Mouse (Mus musculus) bone marrow macrophage, adult 2 months (primary cell): ENCODE measurements around the gene Syncrip. TPM values are rescaled to one million over a fixed set of nuclear protein-coding genes. Genes with fewer than 3 reads are reported as not detected.

Experiments used
- H3K27ac ChIP-seq: 2 replicates; pipeline ENCODE4 v1.5.1; 2012; ENCODE audit warnings: low read depth, low read length; ENCODE audit not compliant: insufficient read depth
- H3K4me1 ChIP-seq: 2 replicates; pipeline ENCODE4 v1.6.1; 2012; ENCODE audit warnings: low read length; ENCODE audit not compliant: control insufficient read depth, insufficient read depth
- H3K4me3 ChIP-seq: 2 replicates; pipeline ENCODE4 v1.5.1; 2012; ENCODE audit warnings: mild to moderate bottlenecking, low read length, moderate library complexity; ENCODE audit not compliant: insufficient read depth
- CTCF ChIP-seq: IDR thresholded peaks from 2 replicates; pipeline ENCODE4 v1.5.1; 2012; ENCODE audit warnings: low read depth, mild to moderate bottlenecking, low read length, moderate library complexity
- POLR2A ChIP-seq: IDR thresholded peaks from 2 replicates; pipeline ENCODE4 v1.6.1; 2012; ENCODE audit warnings: mild to moderate bottlenecking, low read depth, low read length, borderline replicate concordance
- polyA plus RNA-seq: library from polyadenylated mRNA; stranded (reverse); fragments of >200 nt; gene quantifications from 2 replicates; pipeline ENCODE4 v1.2.4, GENCODE M21; 2012; ENCODE audit not compliant: missing spikeins, insufficient read depth, insufficient read length

The Syncrip gene
- polyA plus RNA-seq, 1 experiment = 105 TPM

GRCm38 (mm10) chr9:88520849-88521483 is 38.6 kb upstream of the Syncrip start:
- Histone ChIP-seq H3K27ac (no peak overlapping the region), H3K4me1 (peaks cover 2% of the 10 kb centered on the region; the same call in 1 of the 2 replicates), H3K4me3 (peak overlapping the region; percentile 92)
- no peak for TF ChIP-seq CTCF
- no peak for TF ChIP-seq POLR2A

GRCm38 (mm10) chr9:88520122-88520848 is 37.9 kb upstream of the Syncrip start:
- Histone ChIP-seq H3K27ac (no peak overlapping the region), H3K4me1 (peaks cover 2% of the 10 kb centered on the region; the same call in 1 of the 2 replicates), H3K4me3 (no peak overlapping the region)
- no peak for TF ChIP-seq POLR2A

- no peak overlapping the region for H3K4me3 ChIP-seq
- TF ChIP-seq POLR2A = no peak
- TF ChIP-seq CTCF = no peak
- no peak overlapping the region for H3K27ac ChIP-seq
- H3K4me1 ChIP-seq = peaks cover 2% of the 10 kb centered on the region; the same call in 1 of the 2 replicates
Measured at GRCm38 (mm10) chr9:88519390-88520121, 37.2 kb upstream of the Syncrip start.

- TF ChIP-seq POLR2A (no peak), CTCF (no peak)
- Histone ChIP-seq H3K27ac (no peak overlapping the region), H3K4me1 (peaks cover 2% of the 10 kb centered on the region; the same call in 1 of the 2 replicates), H3K4me3 (no peak overlapping the region)
Measured at GRCm38 (mm10) chr9:88516361-88516995, 34.1 kb upstream of the Syncrip start.

- H3K4me1 ChIP-seq = no peaks in the 10 kb centered on the region
- H3K4me3 ChIP-seq = no peak overlapping the region
- no peak for TF ChIP-seq POLR2A
- TF ChIP-seq CTCF = no peak
- H3K27ac ChIP-seq = no peak overlapping the region
Measured at GRCm38 (mm10) chr9:88515546-88515945, 33.2 kb upstream of the Syncrip start.

GRCm38 (mm10) chr9:88501846-88502245 is 19.5 kb upstream of the Syncrip start:
- H3K27ac ChIP-seq = no peak overlapping the region
- no peaks in the 10 kb centered on the region for H3K4me1 ChIP-seq
- TF ChIP-seq CTCF (no peak), POLR2A (no peak)
- H3K4me3 ChIP-seq = no peak overlapping the region

- Histone ChIP-seq H3K27ac (no peak overlapping the region), H3K4me3 (no peak overlapping the region), H3K4me1 (no peaks in the 10 kb centered on the region)
- no peak for TF ChIP-seq CTCF
- no peak for TF ChIP-seq POLR2A
Measured at GRCm38 (mm10) chr9:88500112-88500511, 17.7 kb upstream of the Syncrip start.

- no peak overlapping the region for H3K27ac ChIP-seq
- TF ChIP-seq POLR2A (no peak), CTCF (no peak)
- H3K4me1 ChIP-seq = no peaks in the 10 kb centered on the region
- no peak overlapping the region for H3K4me3 ChIP-seq
Measured at GRCm38 (mm10) chr9:88492522-88492921, 10.1 kb upstream of the Syncrip start.

GRCm38 (mm10) chr9:88484531-88484930 is 2.2 kb upstream of the Syncrip start:
- Histone ChIP-seq H3K4me1 (peaks cover 11% of the 10 kb centered on the region), H3K4me3 (no peak overlapping the region), H3K27ac (no peak overlapping the region)
- no peak for TF ChIP-seq POLR2A
- TF ChIP-seq CTCF = no peak
